Mouse (Mus musculus): ENCODE measurements around the gene Gclc. TPM values are rescaled to one million over a fixed set of nuclear protein-coding genes. Genes with fewer than 3 reads are reported as not detected.

Gclc gene
- polyA plus RNA-seq, 1 experiment = 53.1 TPM

- Histone ChIP-seq H3K4me1 (ENCODE audit: control insufficient read depth, insufficient read depth, low read length) (no peaks in the 10 kb centered on the region), H3K4me3 (ENCODE audit: low read depth, low read length) (no peak overlapping the region), H3K36me3 (ENCODE audit: control insufficient read depth, insufficient read depth, low read length, poor library complexity, severe bottlenecking) (no peaks in the 10 kb centered on the region), H3K27me3 (ENCODE audit: control insufficient read depth, insufficient read depth, low read length, poor library complexity, severe bottlenecking) (no peaks in the 10 kb centered on the region), H3K9me3 (replicated peaks; ENCODE audit: control insufficient read depth, insufficient read depth, low read length, poor library complexity, severe bottlenecking) (no peaks in the 10 kb centered on the region), H3K9ac (ENCODE audit: low read depth, poor library complexity, severe bottlenecking) (no peak overlapping the region), H3K27ac (ENCODE audit: insufficient read depth, low read length) (no peak overlapping the region)
- TF ChIP-seq EP300 (IDR thresholded peaks at IDR 0.05; ENCODE audit: insufficient read depth, low read depth, low read length) (no peak), CTCF (IDR thresholded peaks at IDR 0.05; ENCODE audit: low read depth, low read length) (no peak), POLR2A (IDR thresholded peaks at IDR 0.05; ENCODE audit: insufficient read depth, low read length) (no peak)
Observed at GRCm38 (mm10) chr9:77719675-77720074, 34.7 kb upstream of the Gclc start.

GRCm38 (mm10) chr9:77722381-77722780, 32.0 kb upstream of the Gclc start:
- H3K4me1 ChIP-seq (ENCODE audit: control insufficient read depth, insufficient read depth, low read length) = no peaks in the 10 kb centered on the region
- TF ChIP-seq EP300 (IDR thresholded peaks at IDR 0.05; ENCODE audit: insufficient read depth, low read depth, low read length) (no peak), POLR2A (IDR thresholded peaks at IDR 0.05; ENCODE audit: insufficient read depth, low read length) (no peak), CTCF (IDR thresholded peaks at IDR 0.05; ENCODE audit: low read depth, low read length) (no peak)
- no peaks in the 10 kb centered on the region for H3K9me3 ChIP-seq (replicated peaks; ENCODE audit: control insufficient read depth, insufficient read depth, low read length, poor library complexity, severe bottlenecking)
- no peak overlapping the region for H3K27ac ChIP-seq (ENCODE audit: insufficient read depth, low read length)
- H3K9ac ChIP-seq (ENCODE audit: low read depth, poor library complexity, severe bottlenecking) = no peak overlapping the region
- H3K27me3 ChIP-seq (ENCODE audit: control insufficient read depth, insufficient read depth, low read length, poor library complexity, severe bottlenecking) = no peaks in the 10 kb centered on the region
- H3K36me3 ChIP-seq (ENCODE audit: control insufficient read depth, insufficient read depth, low read length, poor library complexity, severe bottlenecking) = no peaks in the 10 kb centered on the region
- H3K4me3 ChIP-seq (ENCODE audit: low read depth, low read length) = no peak overlapping the region

GRCm38 (mm10) chr9:77724216-77724615, 30.1 kb upstream of the Gclc start:
- H3K27me3 ChIP-seq (ENCODE audit: control insufficient read depth, insufficient read depth, low read length, poor library complexity, severe bottlenecking) = no peaks in the 10 kb centered on the region
- no peaks in the 10 kb centered on the region for H3K4me1 ChIP-seq (ENCODE audit: control insufficient read depth, insufficient read depth, low read length)
- H3K9me3 ChIP-seq (replicated peaks; ENCODE audit: control insufficient read depth, insufficient read depth, low read length, poor library complexity, severe bottlenecking) = no peaks in the 10 kb centered on the region
- no peak overlapping the region for H3K27ac ChIP-seq (ENCODE audit: insufficient read depth, low read length)
- H3K9ac ChIP-seq (ENCODE audit: low read depth, poor library complexity, severe bottlenecking) = no peak overlapping the region
- no peak for TF ChIP-seq POLR2A (IDR thresholded peaks at IDR 0.05; ENCODE audit: insufficient read depth, low read length)
- no peak for TF ChIP-seq CTCF (IDR thresholded peaks at IDR 0.05; ENCODE audit: low read depth, low read length)
- no peak for TF ChIP-seq EP300 (IDR thresholded peaks at IDR 0.05; ENCODE audit: insufficient read depth, low read depth, low read length)
- no peak overlapping the region for H3K4me3 ChIP-seq (ENCODE audit: low read depth, low read length)
- no peaks in the 10 kb centered on the region for H3K36me3 ChIP-seq (ENCODE audit: control insufficient read depth, insufficient read depth, low read length, poor library complexity, severe bottlenecking)

- H3K9me3 ChIP-seq (replicated peaks; ENCODE audit: control insufficient read depth, insufficient read depth, low read length, poor library complexity, severe bottlenecking) = no peaks in the 10 kb centered on the region
- H3K27me3 ChIP-seq (ENCODE audit: control insufficient read depth, insufficient read depth, low read length, poor library complexity, severe bottlenecking) = no peaks in the 10 kb centered on the region
- no peaks in the 10 kb centered on the region for H3K4me1 ChIP-seq (ENCODE audit: control insufficient read depth, insufficient read depth, low read length)
- no peak for TF ChIP-seq CTCF (IDR thresholded peaks at IDR 0.05; ENCODE audit: low read depth, low read length)
- TF ChIP-seq EP300 (IDR thresholded peaks at IDR 0.05; ENCODE audit: insufficient read depth, low read depth, low read length) = no peak
- no peak for TF ChIP-seq POLR2A (IDR thresholded peaks at IDR 0.05; ENCODE audit: insufficient read depth, low read length)
- H3K27ac ChIP-seq (ENCODE audit: insufficient read depth, low read length) = no peak overlapping the region
- H3K4me3 ChIP-seq (ENCODE audit: low read depth, low read length) = no peak overlapping the region
- no peaks in the 10 kb centered on the region for H3K36me3 ChIP-seq (ENCODE audit: control insufficient read depth, insufficient read depth, low read length, poor library complexity, severe bottlenecking)
- H3K9ac ChIP-seq (ENCODE audit: low read depth, poor library complexity, severe bottlenecking) = no peak overlapping the region
Observed at GRCm38 (mm10) chr9:77725448-77725847, 28.9 kb upstream of the Gclc start.

DNA sequence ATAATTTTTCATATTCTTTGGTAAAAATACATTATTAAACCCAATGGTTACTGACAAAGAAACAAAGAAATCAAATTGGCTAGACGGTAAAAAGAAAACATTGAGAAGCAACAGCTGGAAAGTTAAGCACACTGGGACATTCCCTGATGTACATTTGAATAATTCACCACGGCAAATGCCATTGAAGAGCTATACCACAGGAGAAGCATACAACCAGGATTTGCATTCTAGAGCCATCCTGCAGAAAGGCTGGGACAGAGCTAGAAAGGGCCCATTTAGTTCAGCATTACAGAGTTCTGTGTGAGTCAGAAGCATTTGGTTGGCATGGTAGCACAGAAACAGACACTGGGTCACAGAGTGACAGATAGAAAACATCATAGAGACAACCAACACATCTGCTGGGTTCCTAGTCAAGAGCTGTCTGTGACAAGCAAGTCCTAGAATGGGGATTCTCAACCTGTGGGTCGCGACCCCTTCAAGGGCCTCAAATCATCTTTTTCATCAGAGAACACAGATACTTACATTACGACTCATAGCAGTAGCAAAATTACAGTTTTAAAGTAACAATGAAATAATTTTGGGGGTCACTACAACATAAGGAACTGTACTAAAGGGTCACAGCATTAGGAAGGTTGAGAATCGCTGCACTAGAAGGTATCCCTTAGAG, 28.2 kb upstream of the Gclc start:
- H3K27ac ChIP-seq (ENCODE audit: insufficient read depth, low read length) = no peak overlapping the region
- no peaks in the 10 kb centered on the region for H3K9me3 ChIP-seq (replicated peaks; ENCODE audit: control insufficient read depth, insufficient read depth, low read length, poor library complexity, severe bottlenecking)
- TF ChIP-seq POLR2A (IDR thresholded peaks at IDR 0.05; ENCODE audit: insufficient read depth, low read length) (no peak), CTCF (IDR thresholded peaks at IDR 0.05; ENCODE audit: low read depth, low read length) (no peak), EP300 (IDR thresholded peaks at IDR 0.05; ENCODE audit: insufficient read depth, low read depth, low read length) (no peak)
- no peak overlapping the region for H3K4me3 ChIP-seq (ENCODE audit: low read depth, low read length)
- no peaks in the 10 kb centered on the region for H3K36me3 ChIP-seq (ENCODE audit: control insufficient read depth, insufficient read depth, low read length, poor library complexity, severe bottlenecking)
- no peak overlapping the region for H3K9ac ChIP-seq (ENCODE audit: low read depth, poor library complexity, severe bottlenecking)
- H3K4me1 ChIP-seq (ENCODE audit: control insufficient read depth, insufficient read depth, low read length) = no peaks in the 10 kb centered on the region
- no peaks in the 10 kb centered on the region for H3K27me3 ChIP-seq (ENCODE audit: control insufficient read depth, insufficient read depth, low read length, poor library complexity, severe bottlenecking)

DNA sequence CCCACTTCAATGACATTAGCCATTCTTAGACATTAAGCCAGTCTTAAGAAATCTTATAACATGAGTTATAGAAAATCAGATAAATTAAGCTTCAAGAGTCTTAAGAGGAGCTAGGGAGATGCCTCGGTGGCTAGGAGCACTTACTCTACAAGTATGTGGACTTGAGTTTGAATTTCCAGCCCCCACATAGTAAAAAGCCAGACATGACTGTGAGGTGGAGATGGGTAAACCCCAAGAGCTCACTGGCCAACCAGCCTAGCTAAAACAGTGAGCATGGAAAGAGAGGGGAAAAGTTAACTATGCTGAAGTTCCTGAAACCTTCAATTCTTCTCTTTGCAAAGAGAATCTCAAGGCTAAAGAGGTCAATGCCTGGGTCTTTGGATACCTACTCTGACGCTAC, 27.3 kb upstream of the Gclc start:
- Histone ChIP-seq H3K4me1 (ENCODE audit: control insufficient read depth, insufficient read depth, low read length) (no peaks in the 10 kb centered on the region), H3K9me3 (replicated peaks; ENCODE audit: control insufficient read depth, insufficient read depth, low read length, poor library complexity, severe bottlenecking) (no peaks in the 10 kb centered on the region), H3K36me3 (ENCODE audit: control insufficient read depth, insufficient read depth, low read length, poor library complexity, severe bottlenecking) (no peaks in the 10 kb centered on the region)

More for the DNA sequence above, 27.3 kb upstream of the Gclc start:
- Histone ChIP-seq H3K9ac (ENCODE audit: low read depth, poor library complexity, severe bottlenecking) (no peak overlapping the region), H3K4me3 (ENCODE audit: low read depth, low read length) (no peak overlapping the region), H3K27me3 (ENCODE audit: control insufficient read depth, insufficient read depth, low read length, poor library complexity, severe bottlenecking) (no peaks in the 10 kb centered on the region), H3K27ac (ENCODE audit: insufficient read depth, low read length) (no peak overlapping the region)
- TF ChIP-seq EP300 (IDR thresholded peaks at IDR 0.05; ENCODE audit: insufficient read depth, low read depth, low read length) (no peak), POLR2A (IDR thresholded peaks at IDR 0.05; ENCODE audit: insufficient read depth, low read length) (no peak), CTCF (IDR thresholded peaks at IDR 0.05; ENCODE audit: low read depth, low read length) (no peak)

Data from ES-Bruce4 (cell line).